Mouse (Mus musculus) CD8-positive naive resting alpha-beta T cell, adult 2 months (primary cell): Measurements from ENCODE around the gene Lbx1.

Source experiments
- DNase-seq, 2 experiments: peaks; one replicate each; pipeline ENCODE4 v3.0.0; 2022; ENCODE audit warnings: low read depth in 2 of 2, low spot score in 2 of 2

The Lbx1 gene

DNA sequence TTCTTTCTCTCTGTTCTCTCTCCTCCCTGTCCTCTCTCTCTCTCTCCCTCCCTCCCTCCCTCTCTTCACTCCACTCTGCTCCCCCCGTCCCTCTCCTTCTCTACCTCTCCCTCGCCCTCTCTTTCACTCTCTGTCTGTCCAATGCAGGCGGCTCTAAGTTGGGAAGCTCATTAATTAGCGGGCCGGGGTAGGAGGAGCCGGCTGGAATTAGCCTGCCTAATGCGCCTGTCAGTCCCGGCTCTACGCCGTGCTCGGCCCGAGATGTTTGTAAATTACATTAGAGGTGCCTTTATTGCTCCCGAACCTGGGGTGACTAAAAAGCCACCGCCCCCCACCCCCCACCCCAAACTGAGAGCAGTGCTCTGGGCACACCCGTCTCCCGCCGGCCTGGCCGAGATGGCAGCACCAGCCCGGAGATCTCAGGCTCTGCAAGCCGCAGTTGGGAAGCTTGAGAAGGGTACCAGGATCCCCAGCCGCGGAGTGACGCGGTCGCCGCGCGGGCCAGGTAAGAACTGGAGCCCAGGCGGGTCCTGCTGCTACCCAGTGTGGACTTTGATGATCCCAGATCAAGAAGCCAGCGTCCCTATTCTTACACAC, at the start of gene Lbx1:
TSS of gene Lbx1 (minus strand) at position 47 of the 597 bp plus-strand sequence.
- no peak for DNase-seq

GRCm38 (mm10) chr19:45283302-45283701, 47.7 kb upstream of the Lbx1 start:
- peak in 1 of 2 experiments; percentile 20 for DNase-seq

DNA sequence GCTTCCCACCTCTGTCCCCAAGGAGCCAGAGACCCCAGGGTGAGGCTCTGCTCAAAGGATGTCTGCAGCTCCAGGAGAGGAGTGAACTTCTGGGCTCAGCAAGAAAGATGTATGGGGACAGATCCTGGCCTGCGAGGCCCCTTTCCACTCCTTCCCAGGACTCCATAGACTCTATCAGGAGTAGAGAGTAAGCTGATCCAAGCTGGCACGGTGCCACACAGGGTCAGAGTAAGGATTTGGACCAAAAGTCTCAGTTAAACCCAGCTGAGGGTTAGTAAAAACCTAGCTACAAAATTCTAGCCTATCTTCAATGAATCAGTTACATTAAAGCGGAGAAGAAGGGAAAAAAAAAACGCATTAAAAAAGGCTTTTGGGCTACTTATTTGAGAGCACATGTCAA, 40.6 kb upstream of the Lbx1 start:
- no peak for DNase-seq

- no peak for DNase-seq
Measured at GRCm38 (mm10) chr19:45271986-45272385, 36.4 kb upstream of the Lbx1 start.

GRCm38 (mm10) chr19:45262995-45263394, 27.4 kb upstream of the Lbx1 start:
- no peak for DNase-seq

DNA sequence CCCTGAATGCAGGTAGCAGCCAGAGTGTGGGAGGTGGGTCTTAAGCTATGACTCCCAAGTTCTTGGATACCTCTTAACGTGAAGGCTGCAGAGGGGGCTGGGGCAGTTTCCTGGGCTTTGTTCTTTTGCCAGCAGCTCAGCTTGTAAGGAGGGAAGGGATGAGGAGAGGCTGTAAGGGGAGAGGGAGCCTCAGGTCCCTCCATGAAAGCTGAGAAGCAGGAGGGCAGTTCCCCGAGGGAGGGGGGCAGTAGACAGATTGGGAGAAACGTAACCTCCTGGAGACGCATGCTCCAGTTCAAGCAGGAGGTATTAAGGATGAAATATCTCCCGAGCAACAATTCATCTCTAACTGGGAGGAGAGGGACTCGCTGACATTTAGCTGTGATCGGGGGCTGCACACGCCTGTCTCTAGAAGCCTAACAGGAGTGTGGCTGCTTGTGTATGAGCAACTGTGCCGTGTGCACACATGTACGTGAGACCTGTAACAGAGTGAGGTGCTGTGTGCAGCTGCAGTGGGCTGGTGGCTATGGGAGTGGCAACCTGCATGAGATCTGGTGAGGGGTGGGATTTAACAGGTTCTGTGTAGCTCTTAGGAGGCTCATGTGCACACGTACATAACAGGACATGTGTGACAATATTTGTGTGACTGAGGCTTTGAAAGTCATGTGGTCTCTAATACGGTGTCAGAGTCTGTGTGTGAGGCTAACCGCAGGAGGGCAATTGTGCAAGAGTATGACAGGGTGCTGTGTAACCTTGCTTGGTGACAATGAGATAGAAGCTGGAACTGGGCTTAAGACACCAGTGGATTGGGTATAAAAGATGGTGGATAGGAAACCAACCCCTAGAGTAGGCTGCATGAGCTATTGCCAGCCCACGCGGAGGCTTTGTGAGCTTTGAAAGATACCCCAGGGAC, 22.1 kb upstream of the Lbx1 start:
- DNase-seq: no peak

GRCm38 (mm10) chr19:45254806-45255205, 19.2 kb upstream of the Lbx1 start:
- no peak for DNase-seq

- no peak for DNase-seq
Measured at GRCm38 (mm10) chr19:45252436-45252835, 16.8 kb upstream of the Lbx1 start.

DNA sequence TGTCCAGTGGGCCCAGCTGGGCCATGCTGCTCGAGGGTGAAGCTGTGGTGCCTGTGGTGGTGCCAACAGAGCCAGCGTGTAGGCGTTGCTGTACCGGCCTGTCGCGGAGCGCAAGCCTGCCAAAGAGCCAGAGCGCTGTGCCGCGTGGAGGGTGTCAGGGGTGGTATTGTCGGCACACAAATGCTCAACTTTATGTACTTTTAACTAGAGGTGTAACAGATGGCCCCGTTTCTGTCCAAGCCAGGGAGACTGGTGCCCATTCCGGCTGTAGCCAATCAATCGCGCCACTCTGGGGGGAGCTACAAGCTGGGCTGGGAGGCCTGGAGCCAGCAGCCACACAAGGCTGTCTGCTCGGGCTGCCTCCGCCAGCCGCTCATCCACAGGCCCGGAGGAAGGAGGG, 13.1 kb upstream of the Lbx1 start:
- no peak for DNase-seq

DNA sequence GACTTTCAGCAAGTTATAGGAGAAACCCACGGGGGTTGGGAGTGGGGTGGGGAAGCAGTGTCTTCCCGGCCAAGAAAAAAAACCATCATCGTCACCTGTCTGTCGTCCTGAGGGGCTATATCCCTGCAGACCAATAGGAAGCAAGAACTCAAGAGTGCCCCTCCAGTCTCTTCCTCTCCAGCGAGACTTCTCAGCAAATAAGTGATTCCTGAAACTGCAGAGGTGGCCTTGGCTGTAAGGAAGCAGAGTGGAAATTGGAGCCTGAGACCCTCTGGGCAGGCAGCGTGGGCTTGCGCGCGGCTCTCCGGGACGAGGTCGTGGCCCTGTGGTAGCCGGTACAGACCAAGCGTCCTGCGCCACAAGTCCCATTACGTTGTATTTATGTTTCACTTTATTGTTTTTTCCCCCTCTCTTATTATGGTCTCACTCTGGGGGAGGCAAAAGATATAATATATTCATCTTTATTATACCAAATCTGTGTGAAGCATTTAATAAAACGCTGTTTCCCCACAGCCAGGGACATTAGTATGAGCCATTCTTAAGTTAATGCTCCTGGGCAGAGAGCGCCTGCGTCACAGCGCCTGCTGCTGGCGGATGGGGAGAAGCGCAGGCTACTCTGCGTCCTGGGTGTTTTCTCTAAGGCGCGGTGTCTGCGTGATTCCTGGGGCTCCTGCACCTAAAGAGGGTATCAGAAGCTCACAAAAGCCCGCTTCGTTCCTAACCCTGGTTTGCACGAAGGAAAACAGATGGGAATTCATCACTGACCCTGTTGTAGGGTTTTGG, 8.5 kb upstream of the Lbx1 start:
- peak in 1 of 2 experiments; percentile 21 for DNase-seq

DNA sequence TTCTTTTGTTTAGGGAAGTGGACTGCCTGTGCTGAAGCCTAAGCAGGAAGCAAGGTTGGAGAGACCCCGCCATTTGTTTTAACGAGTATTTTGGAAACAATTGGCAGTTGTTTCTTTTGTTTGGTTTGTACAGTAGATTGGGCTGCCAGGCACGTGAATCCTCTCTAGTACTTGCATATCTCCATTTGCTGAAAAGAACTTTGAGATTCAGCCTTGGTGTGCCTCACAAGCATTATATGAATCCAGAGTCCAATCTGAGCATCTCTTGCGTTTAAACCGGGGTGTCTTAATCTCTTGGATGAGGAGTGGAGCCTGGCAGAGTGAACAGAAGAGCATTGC, 7.6 kb upstream of the Lbx1 start:
- no peak for DNase-seq

GRCm38 (mm10) chr19:45242348-45243263, 7.0 kb upstream of the Lbx1 start:
- DNase-seq: no peak

DNA sequence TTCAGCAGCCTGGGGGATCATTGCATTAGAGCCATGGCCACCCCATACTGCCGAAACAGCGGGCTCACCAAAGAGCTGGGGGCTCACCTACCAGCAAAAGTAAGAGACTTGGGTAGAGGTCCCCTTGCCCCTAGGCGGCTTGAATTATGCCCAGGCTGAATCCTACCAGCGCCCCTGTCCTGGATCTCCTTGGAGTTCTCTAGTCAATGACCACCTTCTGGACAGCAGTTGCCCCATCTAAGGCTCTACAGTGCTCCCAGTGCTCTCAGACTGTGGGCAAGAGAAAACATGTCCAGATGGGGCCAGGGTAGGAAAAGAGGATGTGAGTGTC, 6.4 kb upstream of the Lbx1 start:
- DNase-seq: no peak

GRCm38 (mm10) chr19:45240026-45240425, 4.4 kb upstream of the Lbx1 start:
- DNase-seq: no peak

DNA sequence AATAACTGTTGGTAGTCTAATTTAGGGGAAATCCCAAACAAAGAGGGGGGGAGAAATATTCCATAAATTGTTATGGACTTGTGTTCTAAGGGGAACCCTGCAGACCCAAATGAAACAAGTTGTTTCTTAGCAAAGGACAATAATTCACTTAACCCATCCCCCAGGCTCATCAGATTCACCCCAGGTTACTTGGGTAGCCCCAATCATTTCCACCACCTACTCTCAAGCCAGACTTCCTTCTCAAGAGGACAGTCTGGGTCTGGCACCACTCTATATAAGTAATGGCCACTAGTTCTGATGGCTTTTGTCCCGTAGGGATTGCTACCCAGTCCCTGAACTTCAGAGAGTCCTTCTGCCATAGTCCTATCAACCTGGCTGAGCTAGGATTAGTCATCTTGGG, 3.6 kb upstream of the Lbx1 start:
- no peak for DNase-seq

- no peak for DNase-seq
Measured at GRCm38 (mm10) chr19:45237665-45238209, 2.1 kb upstream of the Lbx1 start.

DNA sequence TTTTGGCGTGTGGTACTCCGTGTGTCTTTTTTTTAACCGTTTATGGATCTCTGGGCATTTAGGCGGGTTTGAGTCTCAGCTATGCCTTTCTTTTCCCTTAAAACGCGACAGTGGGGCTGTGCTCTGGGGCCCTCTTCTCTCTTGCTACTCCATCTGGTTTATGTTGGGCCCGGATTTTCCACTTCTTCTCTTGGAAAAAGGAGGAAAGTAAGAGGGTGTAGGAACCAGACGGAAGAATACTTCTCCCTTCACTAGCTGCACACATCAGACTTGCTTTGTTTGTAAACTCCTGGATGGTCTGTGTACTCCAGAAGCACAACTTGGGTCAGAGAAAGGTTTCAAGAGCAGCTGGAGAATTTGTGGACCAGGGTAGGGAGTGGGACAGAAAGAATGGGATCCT, 1.5 kb upstream of the Lbx1 start:
- DNase-seq: no peak

- no peak for DNase-seq
Measured at GRCm38 (mm10) chr19:45236363-45236942, 841 bp upstream of the Lbx1 start.

- DNase-seq: no peak
Measured at GRCm38 (mm10) chr19:45235331-45235741, 276 bp downstream of the Lbx1 start.

- no peak for DNase-seq
Measured at GRCm38 (mm10) chr19:45234771-45235231, 811 bp downstream of the Lbx1 start.
